Mouse (Mus musculus): ENCODE data around the gene Ppp1r15b. TPM values are rescaled to one million over a fixed set of nuclear protein-coding genes. Genes with fewer than 3 reads are reported as not detected.

The Ppp1r15b gene
- total RNA-seq, 2 experiments from 2014 or later = 152 to 245 TPM

- peak; percentile 85 for ATAC-seq (replicated peaks; ENCODE audit: low FRiP score, poor library complexity, severe bottlenecking)
These were observed 12.1 kb upstream of the Ppp1r15b start for GRCm38 (mm10) chr1:133118844-133119243.

- no peak for ATAC-seq (replicated peaks; ENCODE audit: low FRiP score, poor library complexity, severe bottlenecking)
These were observed 10.8 kb upstream of the Ppp1r15b start for GRCm38 (mm10) chr1:133119931-133120712.

GRCm38 (mm10) chr1:133121246-133121645 lies 9.7 kb upstream of the Ppp1r15b start:
- ATAC-seq (replicated peaks; ENCODE audit: low FRiP score, poor library complexity, severe bottlenecking) = no peak

DNA sequence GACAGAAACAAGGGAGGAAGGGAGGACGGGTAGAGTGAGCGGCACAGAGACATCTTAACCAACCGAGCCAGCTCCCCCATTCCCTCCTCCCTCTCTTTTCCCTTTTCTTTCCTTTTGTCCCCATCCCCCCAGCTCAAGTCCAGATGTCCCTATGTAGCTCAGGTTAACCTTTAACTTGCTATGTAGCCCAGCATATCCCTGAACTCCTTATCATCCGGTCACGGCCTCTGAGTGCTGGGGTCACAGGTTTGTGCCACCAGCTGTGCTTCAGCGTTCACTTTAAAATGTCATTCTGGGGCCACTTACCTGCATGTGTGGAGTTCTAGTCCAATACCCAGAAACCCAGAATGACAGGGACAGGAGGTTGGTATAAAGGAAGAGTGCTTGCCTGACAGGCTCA lies 6.8 kb upstream of the Ppp1r15b start:
- ATAC-seq (replicated peaks; ENCODE audit: low FRiP score, poor library complexity, severe bottlenecking) = no peak

DNA sequence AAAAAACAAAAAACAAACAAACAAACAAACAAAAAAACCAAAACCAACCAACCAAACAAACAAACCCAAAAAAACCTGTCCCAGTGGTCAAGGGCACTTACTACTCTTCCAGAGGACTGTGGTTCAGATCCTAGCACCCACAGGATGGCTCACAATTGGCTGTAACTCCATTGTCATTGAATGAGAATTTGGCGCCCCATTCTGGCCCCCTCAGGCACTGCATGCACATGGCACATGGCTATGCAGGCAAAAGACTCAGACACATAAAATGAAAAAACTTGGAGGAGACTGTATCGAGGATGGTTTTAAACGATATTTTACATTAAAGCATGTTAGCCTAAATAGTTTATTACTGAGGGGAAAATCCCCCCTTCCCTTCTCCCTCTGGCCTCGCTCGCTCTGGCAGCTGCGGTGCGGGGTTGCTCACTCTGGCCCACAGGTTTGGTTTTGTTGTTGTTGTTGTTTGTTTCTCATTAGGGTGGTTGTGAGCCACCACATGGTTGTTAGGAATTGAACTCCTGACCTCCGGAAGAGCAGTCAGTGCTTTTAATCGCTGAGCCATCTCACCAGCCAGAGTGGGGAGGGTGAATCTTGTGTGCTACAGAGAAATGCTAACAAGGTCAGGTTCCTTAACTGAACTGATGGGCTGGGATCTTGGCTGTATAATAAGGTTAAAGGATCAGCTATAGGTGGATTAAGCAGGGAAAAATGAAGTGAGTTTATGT lies 5.1 kb upstream of the Ppp1r15b start:
- ATAC-seq (replicated peaks; ENCODE audit: low FRiP score, poor library complexity, severe bottlenecking) = no peak

GRCm38 (mm10) chr1:133126365-133126740 lies 4.6 kb upstream of the Ppp1r15b start:
- ATAC-seq (replicated peaks; ENCODE audit: low FRiP score, poor library complexity, severe bottlenecking) = no peak

DNA sequence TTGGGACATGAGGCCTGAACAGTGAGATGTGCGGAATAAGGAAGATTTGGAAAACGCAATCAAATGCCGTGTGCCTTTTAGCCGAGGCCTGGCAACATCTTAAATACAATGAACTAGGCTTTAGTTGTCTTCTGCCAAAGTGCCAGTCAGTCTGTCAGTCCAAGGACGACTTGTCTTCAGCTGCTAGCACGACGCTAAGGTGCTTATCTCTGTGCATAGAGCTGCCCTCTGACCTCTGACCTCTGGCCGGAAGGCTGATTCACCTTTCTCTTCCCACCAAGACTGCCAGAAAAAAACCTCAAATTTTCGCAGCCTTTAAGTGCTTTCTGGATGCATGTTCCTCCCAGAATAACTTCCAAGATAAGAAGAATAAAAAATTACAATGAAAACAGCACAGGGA lies 3.6 kb upstream of the Ppp1r15b start:
- no peak for ATAC-seq (replicated peaks; ENCODE audit: low FRiP score, poor library complexity, severe bottlenecking)

DNA sequence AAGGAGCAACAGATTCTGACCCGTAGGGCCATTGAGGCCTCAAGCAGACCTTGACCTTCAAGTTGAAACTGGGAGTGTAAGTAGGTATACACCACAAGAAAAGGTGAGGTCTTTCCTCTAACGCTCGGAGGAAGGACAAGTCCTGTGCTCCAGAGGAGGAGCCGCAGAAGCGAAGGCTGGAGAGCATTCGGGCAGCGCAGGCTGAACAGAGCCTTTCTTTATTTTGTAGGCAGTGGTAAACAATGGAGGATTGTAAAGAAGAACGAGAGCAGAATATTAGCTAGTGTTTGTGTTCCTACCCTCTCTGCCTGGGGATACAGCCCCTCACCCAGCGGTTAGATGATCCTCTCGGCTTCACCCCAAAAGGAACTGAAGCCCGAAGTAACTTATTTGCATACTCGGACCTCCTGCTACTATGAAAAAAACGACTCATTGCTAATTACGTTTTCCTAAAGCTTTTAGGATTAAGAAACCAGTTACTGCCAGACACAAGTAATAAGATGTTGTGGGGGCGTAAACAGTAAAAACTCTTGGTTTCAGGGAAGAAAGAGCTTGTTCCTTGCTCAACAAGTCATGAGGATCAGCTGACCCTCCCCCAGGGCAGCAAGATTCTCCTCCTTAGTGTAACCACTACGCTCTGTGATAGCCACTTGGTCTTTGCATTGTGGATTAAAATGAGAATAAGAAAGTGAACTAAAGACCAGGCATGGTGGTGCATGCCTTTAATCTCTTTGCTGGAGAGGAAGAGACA lies 1.3 kb upstream of the Ppp1r15b start:
- ATAC-seq (replicated peaks; ENCODE audit: low FRiP score, poor library complexity, severe bottlenecking) = no peak

DNA sequence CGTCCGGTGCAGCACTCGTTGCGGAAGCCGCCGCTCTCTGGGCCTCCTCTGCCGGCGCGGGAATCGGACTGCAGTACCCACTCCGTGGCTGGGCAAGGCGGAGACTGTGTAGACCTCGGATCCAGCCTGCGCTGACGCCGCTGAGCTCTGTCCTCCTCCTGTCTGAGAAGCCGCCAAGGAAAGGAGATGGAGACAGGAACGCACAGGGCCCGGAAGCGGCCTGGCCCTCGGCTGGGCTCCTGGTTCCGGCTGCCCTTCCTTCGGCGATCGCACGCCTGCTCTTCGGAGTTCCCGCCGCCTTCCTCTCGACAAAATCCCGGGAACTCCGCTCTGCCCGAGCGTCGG lies 590 bp downstream of the Ppp1r15b start:
- no peak for ATAC-seq (replicated peaks; ENCODE audit: low FRiP score, poor library complexity, severe bottlenecking)

DNA sequence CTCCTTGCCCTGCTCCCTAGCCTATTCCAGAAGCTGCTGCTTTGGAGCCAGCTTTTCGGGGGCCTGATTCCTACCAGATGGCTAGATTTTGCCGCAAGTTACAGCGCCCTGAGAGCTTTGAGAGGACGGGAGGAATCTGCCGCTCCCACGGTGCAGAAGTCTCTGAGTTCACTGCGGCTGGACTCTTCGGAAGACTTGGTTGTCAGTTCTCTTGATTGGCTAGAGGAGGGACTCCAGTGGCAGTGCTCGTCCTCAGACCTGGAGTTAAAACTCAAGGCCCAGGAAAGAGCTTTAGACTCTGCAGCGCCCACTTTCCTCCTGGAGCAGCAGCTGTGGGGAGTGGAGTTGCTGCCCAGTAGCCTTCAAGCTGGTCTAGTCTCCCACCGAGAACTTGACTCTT lies 993 bp downstream of the Ppp1r15b start:
- ATAC-seq (replicated peaks; ENCODE audit: low FRiP score, poor library complexity, severe bottlenecking) = no peak

- no peak for ATAC-seq (replicated peaks; ENCODE audit: low FRiP score, poor library complexity, severe bottlenecking)
These were observed 1.7 kb downstream of the Ppp1r15b start for GRCm38 (mm10) chr1:133132388-133133326.

DNA sequence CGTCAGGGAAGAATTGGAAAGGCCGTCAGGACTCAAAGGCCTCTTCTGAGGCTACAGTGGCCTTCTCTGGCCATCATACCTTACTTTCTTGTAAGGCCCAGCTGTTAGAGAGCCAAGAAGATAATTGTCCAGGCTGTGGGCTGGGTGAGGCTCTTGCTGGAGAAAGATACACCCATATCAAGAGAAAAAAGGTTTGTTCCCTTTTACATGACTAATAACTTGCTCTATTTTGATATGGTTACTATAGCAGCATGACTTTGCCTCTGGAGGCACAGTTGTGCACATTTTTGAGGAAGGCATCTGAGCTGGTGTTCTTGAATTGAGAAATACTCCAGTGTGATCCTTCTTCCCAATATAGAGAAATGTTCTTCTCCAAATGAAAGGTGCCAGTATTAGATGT lies 2.5 kb downstream of the Ppp1r15b start:
- ATAC-seq (replicated peaks; ENCODE audit: low FRiP score, poor library complexity, severe bottlenecking) = peak; percentile 52

DNA sequence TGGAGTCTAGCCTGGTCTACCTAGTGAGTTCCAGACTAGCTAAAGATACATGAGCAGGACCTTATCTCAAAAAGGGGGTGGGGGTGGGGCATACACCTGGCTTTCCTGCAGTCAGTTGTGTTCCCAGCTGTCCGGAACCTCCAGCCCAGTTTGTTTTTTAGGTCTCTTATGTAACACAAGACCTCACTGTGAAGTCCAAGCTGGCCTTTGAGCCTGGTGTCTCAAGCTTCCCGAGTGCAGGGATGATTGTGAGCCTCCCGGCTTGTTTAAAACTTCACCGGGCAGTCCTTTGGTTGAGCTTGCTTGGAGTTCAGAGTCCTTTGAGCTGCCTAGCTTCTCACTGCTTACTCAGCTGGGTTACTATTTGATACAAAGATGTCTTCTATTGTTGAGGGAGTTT lies 3.1 kb downstream of the Ppp1r15b start:
- no peak for ATAC-seq (replicated peaks; ENCODE audit: low FRiP score, poor library complexity, severe bottlenecking)

- ATAC-seq (replicated peaks; ENCODE audit: low FRiP score, poor library complexity, severe bottlenecking) = no peak
These were observed 3.9 kb downstream of the Ppp1r15b start for GRCm38 (mm10) chr1:133134881-133135280.

- ATAC-seq (replicated peaks; ENCODE audit: low FRiP score, poor library complexity, severe bottlenecking) = no peak
These were observed 4.9 kb downstream of the Ppp1r15b start for GRCm38 (mm10) chr1:133135808-133136207.

GRCm38 (mm10) chr1:133138401-133138800 lies 7.5 kb downstream of the Ppp1r15b start:
- no peak for ATAC-seq (replicated peaks; ENCODE audit: low FRiP score, poor library complexity, severe bottlenecking)

DNA sequence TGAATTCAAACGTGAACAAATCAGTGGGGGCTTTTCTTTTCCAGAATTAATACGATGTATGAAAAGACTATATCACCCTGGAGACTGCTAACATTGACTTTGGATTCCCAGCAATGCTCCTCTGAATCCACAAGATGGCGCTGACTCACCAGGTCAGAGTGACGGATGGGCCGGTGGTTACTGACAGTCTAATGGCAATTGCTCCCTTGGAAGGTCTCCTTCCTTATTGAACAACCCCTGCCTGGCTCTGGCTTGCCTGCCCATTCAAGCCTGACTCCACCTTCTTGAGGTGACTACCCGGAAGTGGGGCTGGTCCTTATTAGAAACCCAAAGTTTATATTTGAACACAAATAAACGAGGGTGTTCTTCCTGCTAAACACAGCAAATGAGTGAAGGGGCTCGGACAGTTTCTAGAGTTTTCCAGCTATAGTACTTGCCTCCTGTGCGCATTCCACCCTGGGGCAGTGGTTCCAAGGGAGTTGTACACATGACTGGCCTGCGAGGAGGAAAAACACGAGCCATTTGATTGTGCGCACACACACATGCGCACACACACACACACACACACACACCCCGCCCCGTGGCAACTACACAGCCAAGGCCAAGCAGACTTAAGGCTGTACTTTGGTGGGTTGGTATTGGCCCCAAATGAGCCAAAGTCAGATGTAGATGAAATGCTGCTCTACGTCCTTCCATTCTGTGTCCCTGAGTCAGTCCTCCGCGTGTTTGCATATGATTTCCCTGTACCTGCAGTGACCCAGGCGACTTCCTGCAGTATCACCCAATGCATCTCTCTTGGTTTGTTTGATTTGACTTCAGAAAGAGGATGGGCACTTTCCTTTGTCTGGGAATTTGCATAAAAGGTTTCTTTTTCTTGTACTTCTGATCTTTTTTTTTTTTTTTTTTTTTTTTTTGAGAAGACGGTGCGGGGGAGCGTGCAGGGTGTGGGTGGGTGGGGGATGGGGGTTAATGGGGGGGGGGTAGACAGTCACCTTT lies 15.4 kb downstream of the Ppp1r15b start:
- ATAC-seq (replicated peaks; ENCODE audit: low FRiP score, poor library complexity, severe bottlenecking) = peak; percentile 83

- no peak for ATAC-seq (replicated peaks; ENCODE audit: low FRiP score, poor library complexity, severe bottlenecking)
These were observed 16.4 kb downstream of the Ppp1r15b start for GRCm38 (mm10) chr1:133147324-133147723.

DNA sequence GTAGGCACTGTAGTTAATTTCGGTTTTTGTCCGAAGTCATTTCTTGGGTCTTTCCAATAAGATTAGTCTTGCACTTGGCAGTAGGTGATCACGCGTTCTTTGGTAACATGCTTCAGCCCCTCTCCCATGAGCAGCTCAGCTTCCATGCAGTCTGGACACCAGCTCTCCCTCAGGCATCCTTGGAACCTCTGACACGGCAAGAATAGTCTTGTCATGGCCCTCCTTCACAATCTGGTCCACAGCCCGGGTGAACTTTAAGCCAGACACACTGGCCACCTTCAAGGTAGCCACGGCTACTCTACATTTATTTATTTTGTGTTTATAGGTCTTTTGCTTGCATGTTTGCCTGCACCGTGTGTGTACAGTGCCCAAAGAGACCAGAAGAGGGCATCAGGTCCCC lies 17.2 kb downstream of the Ppp1r15b start:
- ATAC-seq (replicated peaks; ENCODE audit: low FRiP score, poor library complexity, severe bottlenecking) = no peak
